Mouse (Mus musculus) macrophage (primary cell): ENCODE measurements around the gene Gfi1b. TPM values are rescaled to one million over a fixed set of nuclear protein-coding genes. Genes with fewer than 3 reads are reported as not detected.

Experiments
- H3K27ac ChIP-seq: fragments of 350-480 bp; formaldehyde crosslinking; 2 replicates; pipeline ENCODE4 v1.9.0; 2021
- H3K36me3 ChIP-seq: fragments of 350-480 bp; formaldehyde crosslinking; 2 replicates; pipeline ENCODE4 v1.9.0; 2021; ENCODE audit errors: inconsistent target
- H3K4me3 ChIP-seq: fragments of 350-480 bp; formaldehyde crosslinking; 2 replicates; pipeline ENCODE4 v1.9.0; 2021; ENCODE audit errors: inconsistent target
- H3K79me2 ChIP-seq: fragments of 350-480 bp; formaldehyde crosslinking; 2 replicates; pipeline ENCODE4 v1.9.0; 2021; ENCODE audit errors: inconsistent target
- WGBS: methylation state at CpG from one replicate; pipeline ENCODE4 v1.1.7; 2026; ENCODE audit warnings: inconsistent platforms; ENCODE audit not compliant: missing documents; 5-methylcytosine and 5-hydroxymethylcytosine counted together
- polyA plus RNA-seq: library from polyadenylated mRNA; stranded (reverse); fragments of 250-400 nt; gene quantifications from 3 replicates; pipeline ENCODE4 v1.2.4, GENCODE M21; 2018; ENCODE audit warnings: inconsistent platforms

The Gfi1b gene
- polyA plus RNA-seq, 1 experiment from 2014 or later, result 0.10 TPM

- H3K27ac ChIP-seq, result no peak overlapping the region
- 38% methylated on average over 12 of the region's 12 CpGs for WGBS
- no peaks in the 10 kb centered on the region for H3K36me3 ChIP-seq
- H3K4me3 ChIP-seq, result no peak overlapping the region
- no peaks in the 10 kb centered on the region for H3K79me2 ChIP-seq
These were observed 22.9 kb downstream of the Gfi1b start for GRCm38 (mm10) chr2:28598692-28599568.

- Histone ChIP-seq H3K4me3 (no peak overlapping the region), H3K79me2 (no peaks in the 10 kb centered on the region), H3K36me3 (no peaks in the 10 kb centered on the region), H3K27ac (no peak overlapping the region)
- 71% methylated on average over 7 of the region's 7 CpGs for WGBS
These were observed 23.8 kb downstream of the Gfi1b start for GRCm38 (mm10) chr2:28597733-28598547.

- Histone ChIP-seq H3K27ac (no peak overlapping the region), H3K36me3 (no peaks in the 10 kb centered on the region), H3K79me2 (no peaks in the 10 kb centered on the region), H3K4me3 (no peak overlapping the region)
- WGBS, result 90% methylated on average over 7 of the region's 7 CpGs
These were observed 24.8 kb downstream of the Gfi1b start for GRCm38 (mm10) chr2:28596998-28597397.

DNA sequence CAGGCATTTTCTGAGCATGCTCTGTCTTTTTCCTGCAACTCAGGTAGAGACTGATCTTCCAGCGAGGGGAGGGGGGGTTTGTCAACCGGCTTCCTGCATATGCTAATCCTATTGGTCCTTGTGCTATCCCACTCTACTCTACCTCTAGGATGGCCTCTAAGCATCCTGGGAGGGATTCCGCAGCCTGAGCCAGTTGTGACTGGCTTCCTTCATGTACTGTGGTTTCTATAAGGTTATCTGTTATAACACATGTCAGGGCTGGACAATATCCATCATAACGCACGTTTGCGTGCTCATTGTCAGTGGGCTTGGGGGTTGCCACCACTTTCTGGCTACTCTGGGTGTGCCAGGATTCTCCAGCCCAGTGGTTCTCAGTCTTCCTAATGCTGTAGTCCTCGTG lies 25.8 kb downstream of the Gfi1b start:
- Histone ChIP-seq H3K27ac (no peak overlapping the region), H3K4me3 (no peak overlapping the region), H3K79me2 (no peaks in the 10 kb centered on the region), H3K36me3 (no peaks in the 10 kb centered on the region)
- 74% methylated on average over 7 of the region's 7 CpGs for WGBS

DNA sequence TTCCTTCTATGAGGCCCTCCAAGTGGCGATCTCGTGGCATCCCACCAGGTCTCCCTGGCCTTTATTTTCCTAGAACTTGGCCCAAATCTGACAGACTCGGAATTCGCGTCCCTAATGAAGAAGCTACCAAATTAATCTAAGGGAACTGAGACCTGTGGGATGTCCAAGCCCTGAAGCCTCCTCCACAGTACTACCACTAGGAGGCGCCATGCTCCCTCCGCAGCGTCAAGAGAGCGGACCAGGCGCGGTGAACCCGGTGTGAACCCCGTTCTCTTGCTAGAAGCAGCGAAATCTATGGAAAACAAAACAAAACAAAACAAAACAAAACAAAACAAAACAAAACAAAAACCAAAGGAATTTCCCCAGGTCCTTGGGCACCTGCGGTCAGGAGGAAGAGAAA lies 29.0 kb downstream of the Gfi1b start:
- H3K79me2 ChIP-seq, result no peaks in the 10 kb centered on the region
- H3K27ac ChIP-seq, result no peak overlapping the region
- no peaks in the 10 kb centered on the region for H3K36me3 ChIP-seq
- H3K4me3 ChIP-seq, result no peak overlapping the region
- WGBS, result 7% methylated on average over 14 of the region's 15 CpGs

DNA sequence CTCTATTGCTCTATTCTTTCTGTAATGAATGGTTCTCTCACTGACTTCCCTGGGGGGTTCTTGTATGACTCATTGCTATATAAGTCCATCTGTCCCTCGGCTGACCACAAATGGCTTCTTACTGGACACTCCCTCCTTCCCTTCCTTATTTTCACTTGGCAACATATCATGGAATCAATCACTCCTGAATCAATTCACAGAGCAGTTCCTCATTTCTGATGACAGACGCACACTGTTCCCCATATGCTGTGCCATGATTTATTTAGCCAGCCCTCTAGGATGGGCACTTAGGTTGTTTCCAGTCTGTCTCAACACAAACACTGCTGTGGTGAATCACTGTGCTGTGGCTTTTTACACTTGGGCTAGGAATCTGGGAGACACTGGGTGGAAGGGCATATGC lies 30.3 kb downstream of the Gfi1b start:
- H3K27ac ChIP-seq, result no peak overlapping the region
- WGBS, result 0% methylated on average over 2 of the region's 2 CpGs
- no peaks in the 10 kb centered on the region for H3K36me3 ChIP-seq
- no peak overlapping the region for H3K4me3 ChIP-seq
- H3K79me2 ChIP-seq, result no peaks in the 10 kb centered on the region

DNA sequence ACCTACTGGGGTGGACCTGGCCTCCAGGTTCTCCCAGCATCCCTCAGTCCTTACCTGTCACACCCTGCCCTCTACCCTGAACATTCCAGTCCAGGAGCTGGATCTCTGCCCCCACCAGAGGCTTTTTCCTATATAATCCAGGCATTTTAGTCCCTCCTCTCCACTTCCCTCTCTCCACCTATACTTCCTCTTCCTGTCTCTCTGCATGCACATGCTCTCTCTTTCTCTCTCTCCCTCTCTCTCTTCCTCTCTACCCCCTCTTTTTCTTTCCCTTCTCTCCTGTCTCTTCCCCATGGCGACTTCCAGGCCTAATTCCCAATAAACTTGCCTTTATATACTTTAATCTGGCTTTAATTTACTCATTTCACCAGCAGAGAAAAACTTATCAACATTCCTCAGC lies 33.2 kb downstream of the Gfi1b start:
- H3K79me2 ChIP-seq, result no peaks in the 10 kb centered on the region
- WGBS, result 31% methylated on average over 1 of the region's 1 CpGs

DNA sequence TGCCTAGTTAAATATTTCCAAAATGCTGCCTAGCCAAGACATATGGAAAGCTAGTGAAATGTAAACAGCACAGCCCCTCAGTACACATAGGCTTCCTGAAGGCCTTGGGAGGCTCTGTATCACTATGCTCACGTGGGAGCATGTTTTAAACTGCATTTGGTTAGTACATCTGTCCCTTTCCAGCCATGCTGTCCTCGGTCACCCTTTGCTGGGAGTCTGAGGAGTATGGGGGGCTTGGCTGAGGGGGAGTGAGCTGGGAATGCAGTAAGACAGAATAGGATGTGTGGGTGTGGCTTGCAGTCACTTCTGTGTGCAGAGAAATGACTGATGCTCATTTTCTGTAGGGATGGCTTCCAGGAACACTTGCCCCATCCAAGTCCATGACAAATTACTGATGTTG lies 36.1 kb downstream of the Gfi1b start:
- WGBS, result 50% methylated on average over 2 of the region's 2 CpGs
- Histone ChIP-seq H3K36me3 (no peaks in the 10 kb centered on the region), H3K27ac (no peak overlapping the region), H3K79me2 (peaks cover 11% of the 10 kb centered on the region; the same call in 1 of the 2 replicates), H3K4me3 (no peak overlapping the region)

More for the DNA sequence above, 33.2 kb downstream of the Gfi1b start:
- Histone ChIP-seq H3K4me3 (no peak overlapping the region), H3K36me3 (no peaks in the 10 kb centered on the region), H3K27ac (no peak overlapping the region)

GRCm38 (mm10) chr2:28585043-28585571 lies 36.7 kb downstream of the Gfi1b start:
- Histone ChIP-seq H3K4me3 (no peak overlapping the region), H3K36me3 (no peaks in the 10 kb centered on the region)
- WGBS, result 17% methylated on average over 6 of the region's 6 CpGs

GRCm38 (mm10) chr2:28583651-28584050 lies 38.1 kb downstream of the Gfi1b start, which contains the start of gene Gtf3c5:
Gtf3c5 (minus strand) TSS chr2:28583751.
- Histone ChIP-seq H3K36me3 (peaks cover 6% of the 10 kb centered on the region; the same call in 1 of the 2 replicates), H3K27ac (peak within 1 kb of the TSS; percentile 80), H3K4me3 (peak within 1 kb of the TSS; percentile 66), H3K79me2 (peaks cover 11% of the 10 kb centered on the region; the same call in 1 of the 2 replicates)
- WGBS, result 79% methylated on average over 9 of the region's 9 CpGs

More at GRCm38 (mm10) chr2:28585043-28585571, 36.7 kb downstream of the Gfi1b start:
- peaks cover 11% of the 10 kb centered on the region; the same call in 1 of the 2 replicates for H3K79me2 ChIP-seq
- H3K27ac ChIP-seq, result no peak overlapping the region

GRCm38 (mm10) chr2:28582647-28583353 lies 39.0 kb downstream of the Gfi1b start:
- Histone ChIP-seq H3K36me3 (peaks cover 6% of the 10 kb centered on the region; the same call in 1 of the 2 replicates), H3K4me3 (peak overlapping the region; percentile 66), H3K27ac (peak overlapping the region; percentile 80), H3K79me2 (peaks cover 11% of the 10 kb centered on the region; the same call in 1 of the 2 replicates)
- 1% methylated on average over 56 of the region's 56 CpGs for WGBS

DNA sequence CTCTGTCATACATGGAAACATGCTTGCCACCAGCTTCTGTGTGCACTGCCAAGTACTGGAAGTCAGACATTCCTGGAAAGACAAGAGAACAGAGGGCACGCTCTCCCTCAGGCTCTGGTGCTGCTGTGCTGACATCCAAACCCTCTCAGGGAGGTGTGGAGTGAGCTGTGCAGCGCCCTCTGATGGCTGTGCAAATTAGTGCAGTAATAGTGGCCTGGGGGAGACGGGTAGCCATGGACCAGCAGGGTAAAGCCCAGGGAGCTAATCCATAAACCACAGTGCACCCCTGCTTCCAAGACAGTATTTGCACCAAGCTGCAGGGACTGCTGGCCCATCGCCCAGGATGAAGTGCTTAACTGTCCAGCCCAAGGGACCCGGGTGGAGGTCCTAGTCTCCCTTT lies 43.8 kb downstream of the Gfi1b start:
- H3K36me3 ChIP-seq, result peaks cover 25% of the 10 kb centered on the region; the same call in 1 of the 2 replicates
- WGBS, result 90% methylated on average over 5 of the region's 5 CpGs
- H3K27ac ChIP-seq, result no peak overlapping the region
- H3K4me3 ChIP-seq, result no peak overlapping the region
- peaks cover 11% of the 10 kb centered on the region; the same call in 1 of the 2 replicates for H3K79me2 ChIP-seq

DNA sequence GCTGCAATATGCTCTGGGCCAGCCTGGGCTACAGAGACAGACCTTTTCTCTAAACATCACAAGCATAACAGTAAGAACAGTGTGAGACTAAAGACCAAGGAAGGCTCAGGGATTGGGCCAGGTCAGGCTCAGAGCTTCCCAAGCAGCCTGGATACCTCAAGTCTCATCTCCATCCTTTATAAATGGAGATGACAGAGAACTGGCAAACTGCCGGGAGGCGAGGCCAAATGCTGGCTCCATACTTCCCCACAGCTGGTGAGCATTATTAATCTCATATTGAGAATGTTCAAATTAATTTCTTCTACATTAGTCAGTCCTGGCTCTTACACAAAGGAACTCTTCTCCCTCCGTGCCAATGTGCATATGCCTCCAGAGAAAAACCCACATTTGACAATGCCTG lies 45.0 kb downstream of the Gfi1b start:
- 96% methylated on average over 3 of the region's 3 CpGs for WGBS
- H3K27ac ChIP-seq, result no peak overlapping the region
- no peak overlapping the region for H3K4me3 ChIP-seq
- H3K79me2 ChIP-seq, result peaks cover 5% of the 10 kb centered on the region; the same call in 1 of the 2 replicates
- H3K36me3 ChIP-seq, result peaks cover 37% of the 10 kb centered on the region; the same call in 1 of the 2 replicates

DNA sequence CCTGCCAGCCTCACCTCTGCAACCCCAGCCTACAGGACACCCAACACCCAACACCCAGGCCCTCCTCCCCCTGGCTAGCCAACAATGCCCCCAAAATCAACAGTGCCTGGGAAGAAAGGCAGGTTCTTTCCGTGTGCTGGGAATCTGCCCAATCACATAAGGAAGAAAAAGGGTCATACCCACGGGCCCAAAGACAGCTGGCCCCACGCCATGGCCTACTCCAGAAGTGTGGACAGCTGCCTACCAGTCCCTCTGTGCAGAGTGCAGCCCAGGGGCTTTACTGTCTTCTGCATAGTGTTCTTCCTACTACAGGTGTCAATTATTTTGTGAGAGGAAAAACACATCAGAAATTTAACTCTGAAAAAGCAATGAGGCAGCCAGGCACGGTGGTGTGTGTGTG lies 46.4 kb downstream of the Gfi1b start:
- Histone ChIP-seq H3K79me2 (no peaks in the 10 kb centered on the region), H3K36me3 (peaks cover 47% of the 10 kb centered on the region), H3K27ac (no peak overlapping the region), H3K4me3 (no peak overlapping the region)
- 92% methylated on average over 4 of the region's 4 CpGs for WGBS
